Mouse (Mus musculus) heart, adult 2 months (tissue): ENCODE data around the gene Rabepk. TPM values are rescaled to one million over a fixed set of nuclear protein-coding genes. Genes with fewer than 3 reads are reported as not detected.
"Not testable (repeated sequence)": the region's sequence is repeated elsewhere in the genome, so short reads cannot be mapped to it uniquely, and the experiment has no call there.

ENCODE experiments used
- DNase-seq, 2 experiments: peaks; one replicate each; pipeline ENCODE4 v3.0.0; 2021
- H3K27ac ChIP-seq: fragments of 200-600 bp; 2 replicates; pipeline ENCODE4 v1.8.1; 2022
- H3K27me3 ChIP-seq: fragments of 200-500 bp; 2 replicates; pipeline ENCODE4 v1.6.1; 2012; ENCODE audit warnings: mild to moderate bottlenecking, low read length, inconsistent platforms, mixed read lengths; ENCODE audit not compliant: control insufficient read depth, insufficient read depth
- H3K36me3 ChIP-seq: fragments of 200-500 bp; 2 replicates; pipeline ENCODE4 v1.6.1; 2012; ENCODE audit warnings: low read length, inconsistent platforms; ENCODE audit not compliant: control insufficient read depth, insufficient read depth
- H3K4me1 ChIP-seq: fragments of 200-500 bp; 2 replicates; pipeline ENCODE4 v1.6.1; 2011; ENCODE audit warnings: low read length; ENCODE audit not compliant: control insufficient read depth, insufficient read depth
- H3K4me3 ChIP-seq: fragments of 200-600 bp; 2 replicates; pipeline ENCODE4 v1.8.1; 2022
- H3K79me2 ChIP-seq: fragments of 200-500 bp; replicated peaks from 2 replicates; pipeline ENCODE4 v1.6.1; 2012; ENCODE audit warnings: mild to moderate bottlenecking, inconsistent platforms, low read length, moderate library complexity, mixed read lengths; ENCODE audit not compliant: control insufficient read depth, insufficient read depth
- H3K9ac ChIP-seq: fragments of 200-500 bp; 2 replicates; pipeline ENCODE4 v1.6.1; 2012; ENCODE audit warnings: low read depth, mild to moderate bottlenecking, control low read depth, inconsistent platforms, low read length, mixed read lengths
- CTCF ChIP-seq: fragments of 200-600 bp; IDR thresholded peaks from 2 replicates; pipeline ENCODE4 v1.8.1; 2022; ENCODE audit warnings: antibody characterized with exemption, mild to moderate bottlenecking, moderate library complexity
- EP300 ChIP-seq: fragments of 200-500 bp; IDR thresholded peaks from 2 replicates; pipeline ENCODE4 v1.6.1; 2011; ENCODE audit warnings: low read depth, low read length, control low read depth; ENCODE audit not compliant: insufficient read depth
- POLR2A ChIP-seq: fragments of 200-500 bp; IDR thresholded peaks from 2 replicates; pipeline ENCODE4 v1.6.1; 2011; ENCODE audit warnings: mild to moderate bottlenecking, low read depth, low read length, control low read depth; ENCODE audit not compliant: insufficient read depth
- WGBS: fragments of 180-500 bp; shearing (Covaris S2); methylation state at CpG from one replicate; pipeline ENCODE4 v1.1.7; 2018; 5-methylcytosine and 5-hydroxymethylcytosine counted together
- intact Hi-C: fragments of 180-260 bp; cut with DNase I; formaldehyde crosslinking; loops from one replicate; pipeline ENCODE4 v1.15.1; 2025
- polyA plus RNA-seq: library from polyadenylated mRNA; depleted of rRNA; stranded (reverse); fragments of >200 nt; gene quantifications from 2 replicates; pipeline ENCODE4 v1.2.3, GENCODE M21; 2012
- total RNA-seq, 2 experiments: library from RNA; stranded (reverse); gene quantifications; 2 replicates each; pipeline ENCODE4 v1.2.3; 2021

Rabepk gene
- total and polyA plus RNA-seq, 3 experiments: 12.1 to 19.3 (median 13.3) TPM

DNA sequence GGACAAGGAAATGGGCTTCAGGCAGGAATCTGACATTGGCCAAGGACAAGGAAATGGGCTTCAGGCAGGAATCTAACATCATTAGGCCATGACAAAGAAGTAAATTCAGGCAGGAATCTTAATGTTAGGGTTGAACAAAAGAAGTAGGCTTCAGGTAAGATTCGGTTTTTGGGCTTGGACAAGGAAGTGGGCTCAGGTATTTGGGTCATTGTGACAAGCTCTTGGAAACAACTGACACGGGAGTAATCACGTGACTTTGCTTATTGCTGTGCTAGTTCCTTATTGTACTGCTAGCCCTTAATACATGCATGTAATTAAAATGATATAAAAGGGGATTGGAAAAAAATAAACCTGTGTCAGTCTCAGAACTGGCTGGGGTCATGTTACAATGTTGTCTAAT lies 36.0 kb upstream of the Rabepk start:
- TF ChIP-seq CTCF (no peak), POLR2A (no peak), EP300 (no peak)
- Histone ChIP-seq H3K9ac (no peak overlapping the region), H3K27ac (no peak overlapping the region), H3K36me3 (no peaks in the 10 kb centered on the region), H3K27me3 (0 out of 2 replicates have a peak, but pooled peaks cover 1% of the 10 kb centered on the region), H3K79me2 (no peaks in the 10 kb centered on the region), H3K4me1 (no peaks in the 10 kb centered on the region), H3K4me3 (no peak overlapping the region)
- WGBS: 68% methylated on average over 3 of the region's 3 CpGs
- no peak for DNase-seq
- intact Hi-C loops: no loop called here

DNA sequence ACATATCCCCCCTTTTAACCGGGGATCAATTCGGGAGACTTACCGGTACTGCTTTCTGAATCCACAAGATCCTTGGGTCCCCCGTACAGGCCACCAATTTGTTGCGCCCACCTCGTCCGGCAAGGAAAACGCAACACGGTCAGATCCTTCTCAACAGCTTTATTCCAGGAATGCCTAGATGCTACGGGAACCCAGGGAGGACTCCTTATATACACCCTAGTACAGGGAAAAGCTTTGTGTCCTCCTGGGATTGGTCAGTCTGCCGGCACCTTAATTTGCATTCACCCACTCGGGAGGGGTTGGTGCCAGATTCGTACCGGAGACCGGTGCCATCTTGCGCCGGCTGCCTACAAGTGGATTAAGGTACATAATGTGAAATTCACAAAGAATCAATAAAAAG lies 33.9 kb upstream of the Rabepk start:
- intact Hi-C loops: no loop called here
- DNase-seq: no peak
- H3K36me3 ChIP-seq: no peaks in the 10 kb centered on the region
- TF ChIP-seq CTCF: no peak
- no peak for TF ChIP-seq EP300
- no peak for TF ChIP-seq POLR2A
- H3K79me2 ChIP-seq: no peaks in the 10 kb centered on the region
- H3K4me1 ChIP-seq: no peaks in the 10 kb centered on the region
- H3K27ac ChIP-seq: no peak overlapping the region
- no peak overlapping the region for H3K9ac ChIP-seq
- H3K27me3 ChIP-seq: 0 out of 2 replicates have a peak, but pooled peaks cover 1% of the 10 kb centered on the region
- H3K4me3 ChIP-seq: no peak overlapping the region
- 82% methylated on average over 17 of the region's 17 CpGs for WGBS

DNA sequence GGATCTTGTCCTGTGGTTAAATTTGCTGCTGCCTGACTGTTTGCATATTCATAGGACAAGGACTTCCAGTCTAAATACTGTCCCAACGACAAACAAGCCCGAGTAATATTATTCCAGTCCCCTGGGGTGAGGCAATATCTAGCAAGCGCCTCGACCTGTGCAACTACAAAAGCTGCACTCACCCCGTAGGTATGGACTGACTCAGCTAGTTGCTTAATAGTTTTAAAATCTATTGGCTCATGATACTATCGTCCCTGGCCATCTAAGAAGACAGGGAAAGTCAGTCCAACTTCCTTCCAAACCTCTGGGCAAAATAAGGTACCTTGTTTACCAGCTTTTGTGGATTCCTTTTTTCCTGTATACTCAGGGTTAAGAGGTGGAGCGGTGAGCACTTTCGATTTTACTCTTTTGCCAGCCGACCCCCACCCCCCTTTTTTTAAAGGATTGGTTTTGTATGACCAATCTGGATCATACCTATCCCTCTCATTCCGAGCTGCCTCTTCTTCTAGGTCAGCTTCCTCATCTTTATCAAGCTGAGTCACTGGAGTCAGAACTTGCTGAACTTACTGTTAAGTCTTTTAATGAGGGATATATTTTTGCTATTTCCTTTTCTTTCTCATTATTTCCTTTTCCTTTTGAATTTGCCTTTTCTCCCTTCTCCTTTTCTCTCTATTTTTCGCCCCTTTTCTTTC lies 33.2 kb upstream of the Rabepk start, which contains the start of gene Gm34653:
TSS of gene Gm34653 (plus strand) at position 242 of the 692 bp plus-strand sequence.
- DNase-seq, H3K27ac ChIP-seq, H3K9ac ChIP-seq, H3K4me1 ChIP-seq, H3K27me3 ChIP-seq, H3K36me3 ChIP-seq, H3K79me2 ChIP-seq, H3K4me3 ChIP-seq, intact Hi-C loops: not testable (repeated sequence)
- 57% methylated on average over 11 of the region's 11 CpGs for WGBS

DNA sequence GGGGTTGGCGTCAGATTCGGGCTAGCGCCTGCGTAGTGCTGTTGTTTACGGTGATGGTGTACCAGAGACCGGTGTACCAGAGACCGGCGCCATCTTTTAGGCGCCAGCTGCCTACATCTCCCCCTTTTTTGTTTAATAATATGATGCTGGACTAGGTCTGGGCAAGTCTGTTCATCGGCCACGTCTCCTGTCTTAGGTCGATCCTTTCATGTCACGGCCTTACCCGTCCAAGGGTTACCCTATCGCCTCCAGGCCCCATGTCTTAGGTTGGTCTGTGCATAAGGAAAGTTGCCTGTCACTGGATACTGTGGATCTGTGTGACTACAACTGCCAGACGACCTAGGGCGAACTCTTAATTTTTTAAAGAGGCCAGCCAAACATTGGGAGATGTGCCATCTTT lies 30.4 kb upstream of the Rabepk start:
- H3K27me3 ChIP-seq, intact Hi-C loops, H3K9ac ChIP-seq, H3K27ac ChIP-seq, H3K4me3 ChIP-seq, H3K79me2 ChIP-seq, DNase-seq, H3K4me1 ChIP-seq, H3K36me3 ChIP-seq: not testable (repeated sequence)
- 94% methylated on average over 17 of the region's 17 CpGs for WGBS

DNA sequence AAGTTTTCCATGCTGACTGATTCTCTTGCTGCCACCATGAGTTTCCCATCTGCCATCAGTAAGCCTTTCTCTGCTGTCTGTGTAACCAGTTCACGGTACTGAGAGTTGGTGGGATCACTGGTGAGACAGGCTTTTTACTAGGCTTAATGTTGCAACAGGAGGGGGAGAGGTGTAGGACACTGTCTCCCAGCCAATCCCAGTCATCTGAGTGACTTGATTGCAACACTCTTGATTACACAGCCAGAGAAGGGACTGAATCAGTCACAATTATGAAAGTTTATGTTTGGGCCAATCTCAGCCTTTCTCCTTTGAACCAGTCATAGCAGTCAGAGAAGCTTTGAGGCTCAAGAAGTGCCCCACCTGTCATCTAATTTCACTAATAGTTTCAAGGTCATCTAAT lies 28.3 kb upstream of the Rabepk start:
- Histone ChIP-seq H3K79me2 (0 out of 2 replicates have a peak, but pooled peaks cover 1% of the 10 kb centered on the region), H3K4me1 (peaks cover 9% of the 10 kb centered on the region), H3K4me3 (no peak overlapping the region), H3K27me3 (no peaks in the 10 kb centered on the region), H3K36me3 (peaks cover 5% of the 10 kb centered on the region), H3K27ac (no peak overlapping the region), H3K9ac (no peak overlapping the region)
- TF ChIP-seq POLR2A: no peak
- TF ChIP-seq CTCF: no peak
- TF ChIP-seq EP300: no peak
- 87% methylated on average over 1 of the region's 1 CpGs for WGBS
- no peak for DNase-seq
- intact Hi-C loops: no loop called here

DNA sequence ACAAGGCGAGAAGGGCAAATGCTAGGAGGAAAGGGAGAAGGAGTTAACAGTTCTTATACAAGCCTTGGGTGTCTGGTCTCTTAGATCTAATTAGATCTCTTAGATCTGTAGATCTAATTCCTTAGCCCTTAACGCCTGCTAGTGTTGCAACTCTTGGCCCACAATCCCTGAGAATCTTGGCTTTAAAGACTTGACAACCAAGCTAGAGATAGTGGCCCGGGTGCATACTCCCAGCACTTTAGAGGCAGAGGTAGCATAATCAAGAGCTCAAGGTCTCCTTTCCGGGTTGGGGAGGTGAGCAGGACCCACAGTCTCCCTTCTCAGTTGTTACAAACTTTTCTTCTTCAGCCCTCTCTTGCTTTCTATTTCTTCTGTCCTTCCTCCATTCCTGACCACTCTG lies 27.9 kb upstream of the Rabepk start:
- Histone ChIP-seq H3K36me3 (peaks cover 5% of the 10 kb centered on the region), H3K79me2 (0 out of 2 replicates have a peak, but pooled peaks cover 1% of the 10 kb centered on the region), H3K27ac (no peak overlapping the region), H3K9ac (no peak overlapping the region), H3K27me3 (no peaks in the 10 kb centered on the region), H3K4me1 (peaks cover 9% of the 10 kb centered on the region), H3K4me3 (no peak overlapping the region)
- 80% methylated on average over 4 of the region's 4 CpGs for WGBS
- DNase-seq: no peak
- no peak for TF ChIP-seq CTCF
- TF ChIP-seq POLR2A: no peak
- TF ChIP-seq EP300: no peak
- intact Hi-C loops: loop anchor here (2.0 kb wide), 1 partner anchor 43 kb away; no protein-coding TSS in a partner anchor
